Mouse (Mus musculus): ENCODE data around the gene Ccdc191. TPM values are rescaled to one million over a fixed set of nuclear protein-coding genes. Genes with fewer than 3 reads are reported as not detected.

The Ccdc191 gene
- polyA plus RNA-seq, 1 experiment from 2014 or later = 15.9 TPM

GRCm38 (mm10) chr16:43979010-43979327 lies 89.4 kb downstream of the Ccdc191 start:
- peaks cover 17% of the 10 kb centered on the region for H3K27me3 ChIP-seq (ENCODE audit: control insufficient read depth, insufficient read depth, low read length)
- 20% methylated on average over 7 of the region's 7 CpGs for WGBS
- peaks cover 7% of the 10 kb centered on the region; the same call in 1 of the 2 replicates for H3K4me1 ChIP-seq (replicated peaks; ENCODE audit: control insufficient read depth, insufficient read depth, low read length)
- ATAC-seq (replicated peaks; ENCODE audit: low FRiP score) (no peak), DNase-seq (ENCODE audit: low spot score) (no peak)
- peak overlapping the region; percentile 93 for H3K4me2 ChIP-seq (ENCODE audit: low read depth, low read length, severe bottlenecking)
- H3K9me3 ChIP-seq (ENCODE audit: control insufficient read depth, low read length) = no peaks in the 10 kb centered on the region
- H3K4me3 ChIP-seq (ENCODE audit: low read depth, low read length) = peak overlapping the region; percentile 49
- H3K9ac ChIP-seq (ENCODE audit: low read length) = peak overlapping the region; percentile 49; the same call in 1 of the 2 replicates
- no peaks in the 10 kb centered on the region for H3K36me3 ChIP-seq (ENCODE audit: control insufficient read depth, insufficient read depth, low read length)
- H3K27ac ChIP-seq (ENCODE audit: low read depth, low read length) = no peak overlapping the region

- Histone ChIP-seq H3K27me3 (ENCODE audit: control insufficient read depth, insufficient read depth, low read length) (peaks cover 17% of the 10 kb centered on the region), H3K9me3 (ENCODE audit: control insufficient read depth, low read length) (no peaks in the 10 kb centered on the region), H3K4me2 (ENCODE audit: low read depth, low read length, severe bottlenecking) (peak within 1 kb of the TSS; percentile 93), H3K4me3 (ENCODE audit: low read depth, low read length) (peak within 1 kb of the TSS; percentile 49), H3K9ac (ENCODE audit: low read length) (peak within 1 kb of the TSS; percentile 49), H3K4me1 (replicated peaks; ENCODE audit: control insufficient read depth, insufficient read depth, low read length) (peaks cover 7% of the 10 kb centered on the region; the same call in 1 of the 2 replicates), H3K36me3 (ENCODE audit: control insufficient read depth, insufficient read depth, low read length) (no peaks in the 10 kb centered on the region), H3K27ac (ENCODE audit: low read depth, low read length) (no peak within 1 kb of the TSS)
- DNase-seq (ENCODE audit: low spot score) = peak; percentile 67
- ATAC-seq (replicated peaks; ENCODE audit: low FRiP score) = peak; percentile 84
- under 1% methylated on average over 96 of the region's 103 CpGs for WGBS
Measured at GRCm38 (mm10) chr16:43979328-43980109, 89.9 kb downstream of the Ccdc191 start, which contains the start of gene Zdhhc23. Gene Zdhhc23, minus strand, starts transcription at chr16:43979791.

GRCm38 (mm10) chr16:43980110-43980609 lies 90.6 kb downstream of the Ccdc191 start:
- DNase-seq (ENCODE audit: low spot score) = no peak
- peaks cover 7% of the 10 kb centered on the region; the same call in 1 of the 2 replicates for H3K4me1 ChIP-seq (replicated peaks; ENCODE audit: control insufficient read depth, insufficient read depth, low read length)
- no peaks in the 10 kb centered on the region for H3K36me3 ChIP-seq (ENCODE audit: control insufficient read depth, insufficient read depth, low read length)
- peak overlapping the region; percentile 93 for H3K4me2 ChIP-seq (ENCODE audit: low read depth, low read length, severe bottlenecking)
- H3K9ac ChIP-seq (ENCODE audit: low read length) = peak overlapping the region; percentile 49; the same call in 1 of the 2 replicates
- peak overlapping the region; percentile 49 for H3K4me3 ChIP-seq (ENCODE audit: low read depth, low read length)
- peaks cover 17% of the 10 kb centered on the region for H3K27me3 ChIP-seq (ENCODE audit: control insufficient read depth, insufficient read depth, low read length)
- no peak for ATAC-seq (replicated peaks; ENCODE audit: low FRiP score)
- H3K9me3 ChIP-seq (ENCODE audit: control insufficient read depth, low read length) = no peaks in the 10 kb centered on the region
- no peak overlapping the region for H3K27ac ChIP-seq (ENCODE audit: low read depth, low read length)
- WGBS = 28% methylated on average over 9 of the region's 9 CpGs

- no peak overlapping the region for H3K4me2 ChIP-seq (ENCODE audit: low read depth, low read length, severe bottlenecking)
- H3K9ac ChIP-seq (ENCODE audit: low read length) = no peak overlapping the region
- WGBS = 88% methylated on average over 4 of the region's 4 CpGs
- ATAC-seq (replicated peaks; ENCODE audit: low FRiP score) (no peak), DNase-seq (ENCODE audit: low spot score) (no peak)
- no peaks in the 10 kb centered on the region for H3K27me3 ChIP-seq (ENCODE audit: control insufficient read depth, insufficient read depth, low read length)
- H3K27ac ChIP-seq (ENCODE audit: low read depth, low read length) = no peak overlapping the region
- no peaks in the 10 kb centered on the region for H3K4me1 ChIP-seq (replicated peaks; ENCODE audit: control insufficient read depth, insufficient read depth, low read length)
- no peaks in the 10 kb centered on the region for H3K9me3 ChIP-seq (ENCODE audit: control insufficient read depth, low read length)
- H3K4me3 ChIP-seq (ENCODE audit: low read depth, low read length) = no peak overlapping the region
- no peaks in the 10 kb centered on the region for H3K36me3 ChIP-seq (ENCODE audit: control insufficient read depth, insufficient read depth, low read length)
Measured at GRCm38 (mm10) chr16:43986299-43986698, 96.7 kb downstream of the Ccdc191 start.

GRCm38 (mm10) chr16:43994623-43995022 lies 105.0 kb downstream of the Ccdc191 start:
- 89% methylated on average over 3 of the region's 3 CpGs for WGBS
- Histone ChIP-seq H3K4me2 (ENCODE audit: low read depth, low read length, severe bottlenecking) (no peak overlapping the region), H3K27ac (ENCODE audit: low read depth, low read length) (no peak overlapping the region), H3K9me3 (ENCODE audit: control insufficient read depth, low read length) (no peaks in the 10 kb centered on the region), H3K9ac (ENCODE audit: low read length) (no peak overlapping the region), H3K27me3 (ENCODE audit: control insufficient read depth, insufficient read depth, low read length) (no peaks in the 10 kb centered on the region), H3K36me3 (ENCODE audit: control insufficient read depth, insufficient read depth, low read length) (no peaks in the 10 kb centered on the region), H3K4me1 (replicated peaks; ENCODE audit: control insufficient read depth, insufficient read depth, low read length) (no peaks in the 10 kb centered on the region), H3K4me3 (ENCODE audit: low read depth, low read length) (no peak overlapping the region)
- DNase-seq (ENCODE audit: low spot score) = no peak
- no peak for ATAC-seq (replicated peaks; ENCODE audit: low FRiP score)

GRCm38 (mm10) chr16:43999111-43999510 lies 109.5 kb downstream of the Ccdc191 start:
- Histone ChIP-seq H3K36me3 (ENCODE audit: control insufficient read depth, insufficient read depth, low read length) (no peaks in the 10 kb centered on the region), H3K9ac (ENCODE audit: low read length) (no peak overlapping the region), H3K4me2 (ENCODE audit: low read depth, low read length, severe bottlenecking) (no peak overlapping the region), H3K9me3 (ENCODE audit: control insufficient read depth, low read length) (no peaks in the 10 kb centered on the region), H3K27me3 (ENCODE audit: control insufficient read depth, insufficient read depth, low read length) (no peaks in the 10 kb centered on the region), H3K27ac (ENCODE audit: low read depth, low read length) (no peak overlapping the region), H3K4me3 (ENCODE audit: low read depth, low read length) (no peak overlapping the region), H3K4me1 (replicated peaks; ENCODE audit: control insufficient read depth, insufficient read depth, low read length) (no peaks in the 10 kb centered on the region)
- 84% methylated on average over 8 of the region's 8 CpGs for WGBS
- no peak for DNase-seq (ENCODE audit: low spot score)
- no peak for ATAC-seq (replicated peaks; ENCODE audit: low FRiP score)

- ATAC-seq (replicated peaks; ENCODE audit: low FRiP score) = no peak
Measured at GRCm38 (mm10) chr16:43999541-43999940, 109.9 kb downstream of the Ccdc191 start.

GRCm38 (mm10) chr16:44002086-44002485 lies 112.5 kb downstream of the Ccdc191 start:
- Histone ChIP-seq H3K27ac (ENCODE audit: low read depth, low read length) (no peak overlapping the region), H3K4me2 (ENCODE audit: low read depth, low read length, severe bottlenecking) (no peak overlapping the region), H3K9me3 (ENCODE audit: control insufficient read depth, low read length) (no peaks in the 10 kb centered on the region), H3K27me3 (ENCODE audit: control insufficient read depth, insufficient read depth, low read length) (no peaks in the 10 kb centered on the region), H3K4me3 (ENCODE audit: low read depth, low read length) (no peak overlapping the region), H3K9ac (ENCODE audit: low read length) (no peak overlapping the region), H3K36me3 (ENCODE audit: control insufficient read depth, insufficient read depth, low read length) (no peaks in the 10 kb centered on the region), H3K4me1 (replicated peaks; ENCODE audit: control insufficient read depth, insufficient read depth, low read length) (no peaks in the 10 kb centered on the region)
- WGBS = 73% methylated on average over 5 of the region's 5 CpGs
- ATAC-seq (replicated peaks; ENCODE audit: low FRiP score) (no peak), DNase-seq (ENCODE audit: low spot score) (no peak)

More at GRCm38 (mm10) chr16:43999541-43999940, 109.9 kb downstream of the Ccdc191 start:
- Histone ChIP-seq H3K9me3 (ENCODE audit: control insufficient read depth, low read length) (no peaks in the 10 kb centered on the region), H3K27ac (ENCODE audit: low read depth, low read length) (no peak overlapping the region), H3K9ac (ENCODE audit: low read length) (no peak overlapping the region), H3K36me3 (ENCODE audit: control insufficient read depth, insufficient read depth, low read length) (no peaks in the 10 kb centered on the region), H3K4me2 (ENCODE audit: low read depth, low read length, severe bottlenecking) (no peak overlapping the region), H3K27me3 (ENCODE audit: control insufficient read depth, insufficient read depth, low read length) (no peaks in the 10 kb centered on the region), H3K4me3 (ENCODE audit: low read depth, low read length) (no peak overlapping the region), H3K4me1 (replicated peaks; ENCODE audit: control insufficient read depth, insufficient read depth, low read length) (no peaks in the 10 kb centered on the region)
- no peak for DNase-seq (ENCODE audit: low spot score)
- 80% methylated on average over 5 of the region's 5 CpGs for WGBS

All from forebrain, embryonic 11.5 days (tissue).